Mouse (Mus musculus): Measurements from ENCODE around the gene Tspan4.
"Not testable (repeated sequence)": the region's sequence is repeated elsewhere in the genome, so short reads cannot be mapped to it uniquely, and the experiment has no call there.

The Tspan4 gene

GRCm38 (mm10) chr7:141439140-141439679 lies 35.8 kb upstream of the Tspan4 start:
- DNase-seq (ENCODE audit: low spot score in 2 of 2): no peak

GRCm38 (mm10) chr7:141439811-141440210 lies 35.2 kb upstream of the Tspan4 start:
- DNase-seq (ENCODE audit: low spot score in 2 of 2): no peak

GRCm38 (mm10) chr7:141440613-141441012 lies 34.4 kb upstream of the Tspan4 start:
- DNase-seq (ENCODE audit: low spot score in 2 of 2): no peak

GRCm38 (mm10) chr7:141441460-141441859 lies 33.6 kb upstream of the Tspan4 start:
- DNase-seq (ENCODE audit: low spot score in 2 of 2): no peak

GRCm38 (mm10) chr7:141442199-141442598 lies 32.8 kb upstream of the Tspan4 start:
- DNase-seq (ENCODE audit: low spot score in 2 of 2): no peak

- DNase-seq (ENCODE audit: low spot score in 2 of 2): no peak
Measured at GRCm38 (mm10) chr7:141443081-141443821, 31.8 kb upstream of the Tspan4 start.

GRCm38 (mm10) chr7:141443828-141444237 lies 31.2 kb upstream of the Tspan4 start, which contains the start of gene Pidd1:
TSS of gene Pidd1 (minus strand) at chr7:141444025.
- no peak for DNase-seq (ENCODE audit: low spot score in 2 of 2)

GRCm38 (mm10) chr7:141446374-141446773 lies 28.7 kb upstream of the Tspan4 start:
- DNase-seq (ENCODE audit: low spot score in 2 of 2): not testable (repeated sequence)

- DNase-seq (ENCODE audit: low spot score in 2 of 2): peak; percentile 92 to 93
Measured at GRCm38 (mm10) chr7:141447110-141447991, 27.7 kb upstream of the Tspan4 start, which contains the start of gene Rplp2. TSS of gene Rplp2 (plus strand) at chr7:141447370.

- DNase-seq (ENCODE audit: low spot score in 2 of 2): no peak
Measured at GRCm38 (mm10) chr7:141451928-141452327, 23.1 kb upstream of the Tspan4 start.

- no peak for DNase-seq (ENCODE audit: low spot score in 2 of 2)
Measured at GRCm38 (mm10) chr7:141453636-141454035, 21.4 kb upstream of the Tspan4 start.

GRCm38 (mm10) chr7:141454967-141455551 lies 20.0 kb upstream of the Tspan4 start, which contains the start of gene Pnpla2:
TSS of gene Pnpla2 (plus strand) at chr7:141455198.
- DNase-seq (ENCODE audit: low spot score in 2 of 2): peak; percentile 87 to 89

GRCm38 (mm10) chr7:141455610-141456314 lies 19.3 kb upstream of the Tspan4 start:
- DNase-seq (ENCODE audit: low spot score in 2 of 2): no peak

GRCm38 (mm10) chr7:141456739-141457138 lies 18.3 kb upstream of the Tspan4 start:
- DNase-seq (ENCODE audit: low spot score in 2 of 2): no peak

- no peak for DNase-seq (ENCODE audit: low spot score in 2 of 2)
Measured at GRCm38 (mm10) chr7:141457236-141457635, 17.8 kb upstream of the Tspan4 start.

GRCm38 (mm10) chr7:141457986-141458660 lies 16.9 kb upstream of the Tspan4 start:
- DNase-seq (ENCODE audit: low spot score in 2 of 2): no peak

- DNase-seq (ENCODE audit: low spot score in 2 of 2): no peak
Measured at GRCm38 (mm10) chr7:141458661-141459060, 16.4 kb upstream of the Tspan4 start.

- no peak for DNase-seq (ENCODE audit: low spot score in 2 of 2)
Measured at GRCm38 (mm10) chr7:141459301-141459711, 15.7 kb upstream of the Tspan4 start.

- no peak for DNase-seq (ENCODE audit: low spot score in 2 of 2)
Measured at GRCm38 (mm10) chr7:141460001-141460390, 15.0 kb upstream of the Tspan4 start.

- no peak for DNase-seq (ENCODE audit: low spot score in 2 of 2)
Measured at GRCm38 (mm10) chr7:141460391-141461113, 14.5 kb upstream of the Tspan4 start, which contains the start of gene Cracr2b. TSS of gene Cracr2b (plus strand) at chr7:141461094.
